Mouse (Mus musculus) liver, adult (tissue): Measurements from ENCODE around the gene Comt.

Experiments used
- GATA4 ChIP-seq: IDR thresholded peaks from 2 replicates; pipeline ENCODE4 v1.6.1; 2014; ENCODE audit warnings: mild to moderate bottlenecking, low read length; ENCODE audit not compliant: insufficient replicate concordance

Comt gene

DNA sequence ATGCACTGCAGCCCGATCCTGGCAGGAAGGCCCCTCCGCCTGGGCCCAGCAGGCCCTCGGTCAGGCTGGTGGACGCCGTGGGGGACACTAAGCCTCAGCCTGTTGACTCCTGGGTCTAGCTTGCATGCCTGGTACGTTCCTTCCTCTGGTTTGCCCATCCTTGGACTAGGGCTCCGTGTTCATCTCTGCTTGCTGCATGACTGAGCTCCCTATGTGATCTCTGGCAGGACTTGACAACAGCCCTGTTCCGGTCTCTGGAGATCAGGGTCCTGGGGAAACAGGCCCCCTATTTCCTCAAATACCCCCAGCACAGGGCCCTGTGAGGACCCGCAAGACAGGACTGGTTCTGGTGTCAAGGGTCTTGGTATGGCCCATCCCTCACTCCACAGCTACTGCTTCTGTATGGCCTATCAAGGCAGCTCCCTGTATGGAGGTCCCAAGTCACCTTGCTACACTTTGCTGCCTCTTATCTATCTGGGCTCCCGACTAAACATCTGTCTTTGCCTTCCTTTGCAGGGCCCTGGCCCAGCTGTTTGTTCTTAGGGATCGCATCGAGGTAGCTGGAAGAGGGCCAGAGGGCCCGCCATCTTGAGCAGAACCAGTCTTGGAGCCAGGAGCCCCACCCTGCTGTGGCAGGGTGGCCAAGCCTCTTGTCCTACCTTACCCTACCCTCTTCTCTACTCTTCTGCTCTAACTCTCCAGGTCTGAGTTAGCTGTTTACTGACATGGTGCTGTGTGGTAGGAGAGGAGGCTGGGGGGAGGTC, 21.4 kb downstream of the Comt start:
- TF ChIP-seq GATA4: no peak

DNA sequence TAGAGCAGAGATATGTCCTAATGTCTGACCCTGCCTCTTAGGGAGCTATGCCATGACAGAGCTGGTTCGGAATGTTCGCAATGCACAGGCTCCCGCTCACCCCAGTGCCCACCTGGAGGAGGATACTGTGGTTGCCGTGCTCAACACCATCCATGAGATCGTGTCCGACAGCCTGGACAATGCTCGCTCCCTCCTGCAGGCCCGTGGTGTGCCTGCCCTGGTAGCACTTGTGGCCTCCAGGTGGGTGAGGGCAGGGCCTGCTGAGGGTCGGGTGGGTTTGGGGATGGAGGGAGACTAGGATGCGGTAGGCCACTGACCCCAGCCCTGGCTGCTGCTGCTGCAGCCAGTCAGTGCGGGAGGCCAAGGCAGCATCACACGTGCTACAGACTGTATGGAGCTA, 23.4 kb downstream of the Comt start:
- no peak for TF ChIP-seq GATA4

DNA sequence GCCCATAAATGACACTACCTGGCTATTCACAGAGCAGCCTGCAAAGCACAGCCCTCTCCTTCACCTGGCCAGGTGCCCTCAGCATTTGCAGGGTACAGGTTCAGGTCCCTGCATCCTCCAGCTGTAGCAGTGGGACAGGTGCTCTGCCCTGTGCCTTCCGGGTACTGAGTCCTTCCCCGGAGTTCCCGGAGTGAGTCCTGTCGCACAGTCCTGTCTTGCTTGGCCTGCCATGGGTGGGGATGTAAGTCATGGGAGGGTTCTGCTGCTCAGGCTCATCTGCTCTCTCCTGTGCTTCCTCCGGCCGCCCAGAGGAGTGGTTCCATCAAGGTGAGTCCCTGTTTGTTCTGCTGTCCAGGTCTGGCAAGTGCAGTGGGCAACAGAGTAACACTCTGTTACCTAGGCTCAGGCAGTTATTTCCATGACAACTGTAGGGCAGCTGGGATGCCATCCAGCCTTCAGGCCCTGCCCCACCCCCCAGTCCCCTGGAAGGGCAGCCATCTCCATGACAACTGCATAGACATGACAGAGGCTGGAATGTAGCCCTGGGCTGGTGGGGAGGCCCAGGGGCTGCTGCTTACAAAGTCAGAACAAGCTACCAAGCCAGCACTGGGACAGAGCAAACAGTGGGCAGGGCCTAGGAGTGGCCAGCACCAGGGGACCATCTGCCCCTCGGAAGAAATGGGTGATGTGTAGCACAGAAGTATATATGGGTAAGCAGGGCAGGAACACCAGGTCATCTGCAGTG, 26.0 kb downstream of the Comt start:
- TF ChIP-seq GATA4: no peak

- no peak for TF ChIP-seq GATA4
Observed at GRCm38 (mm10) chr16:18400028-18400427, 26.6 kb downstream of the Comt start.

GRCm38 (mm10) chr16:18396791-18397621, 29.6 kb downstream of the Comt start:
- TF ChIP-seq GATA4: no peak

DNA sequence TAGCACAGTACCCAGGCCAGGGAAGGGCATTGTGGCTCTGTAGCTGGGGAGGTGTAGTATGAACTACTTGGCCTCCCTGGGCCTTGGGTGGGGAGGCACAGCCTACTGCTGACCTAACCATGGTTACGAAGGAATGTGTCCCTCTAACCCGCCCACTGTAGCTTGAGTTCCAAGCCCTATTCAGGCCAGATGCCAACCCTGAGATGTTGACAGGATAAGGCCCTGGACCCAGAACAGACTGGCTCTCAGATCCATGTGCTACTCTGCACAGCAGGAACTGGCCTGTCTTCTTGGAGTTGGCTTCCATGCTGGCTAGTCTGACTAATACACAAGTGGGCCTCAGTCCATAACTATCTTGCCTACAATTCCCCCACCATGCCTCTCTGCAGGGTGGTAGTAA, 30.5 kb downstream of the Comt start:
- TF ChIP-seq GATA4: no peak

- TF ChIP-seq GATA4: no peak
Observed at GRCm38 (mm10) chr16:18395620-18396036, 31.0 kb downstream of the Comt start.

GRCm38 (mm10) chr16:18394777-18395619, 31.7 kb downstream of the Comt start:
- TF ChIP-seq GATA4: no peak

DNA sequence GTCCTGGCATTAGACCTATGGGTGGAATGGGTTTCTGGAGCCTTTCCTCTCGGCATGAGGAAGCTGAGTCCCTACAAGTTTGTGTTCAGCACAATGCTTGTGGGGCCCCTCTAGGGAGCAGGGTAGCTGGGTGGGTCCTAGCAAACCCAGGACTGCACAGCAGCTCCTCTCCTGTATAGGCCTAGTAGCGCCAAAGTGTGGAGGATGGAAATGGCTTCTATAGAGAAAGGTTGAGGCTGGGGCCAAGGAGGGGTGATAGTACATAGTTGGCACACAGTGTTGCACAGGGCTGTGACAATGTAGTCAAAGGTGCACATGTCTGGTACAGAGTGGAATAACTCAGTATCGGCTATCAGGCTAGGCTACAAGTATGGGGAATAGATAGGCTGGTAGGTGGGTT, 32.6 kb downstream of the Comt start:
- no peak for TF ChIP-seq GATA4

DNA sequence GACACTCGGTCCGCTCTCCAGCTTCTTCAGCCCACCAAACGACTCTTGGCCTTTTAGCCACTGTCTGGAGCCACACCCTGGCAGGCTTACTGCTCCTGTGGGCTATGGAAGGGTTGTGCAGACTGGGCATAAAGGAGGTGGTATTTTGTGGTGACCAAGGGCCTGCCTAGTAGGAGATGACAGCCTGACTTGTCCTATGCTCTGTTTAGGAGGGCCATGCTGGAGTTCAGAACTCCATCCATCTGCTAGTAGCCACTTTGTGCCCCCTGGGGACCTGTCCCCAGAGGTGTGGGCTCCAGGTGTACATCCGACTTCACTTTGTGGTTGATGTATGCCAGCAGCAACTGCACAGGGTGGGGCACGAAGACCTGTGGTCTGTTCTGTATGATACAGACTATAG, 33.1 kb downstream of the Comt start:
- no peak for TF ChIP-seq GATA4

DNA sequence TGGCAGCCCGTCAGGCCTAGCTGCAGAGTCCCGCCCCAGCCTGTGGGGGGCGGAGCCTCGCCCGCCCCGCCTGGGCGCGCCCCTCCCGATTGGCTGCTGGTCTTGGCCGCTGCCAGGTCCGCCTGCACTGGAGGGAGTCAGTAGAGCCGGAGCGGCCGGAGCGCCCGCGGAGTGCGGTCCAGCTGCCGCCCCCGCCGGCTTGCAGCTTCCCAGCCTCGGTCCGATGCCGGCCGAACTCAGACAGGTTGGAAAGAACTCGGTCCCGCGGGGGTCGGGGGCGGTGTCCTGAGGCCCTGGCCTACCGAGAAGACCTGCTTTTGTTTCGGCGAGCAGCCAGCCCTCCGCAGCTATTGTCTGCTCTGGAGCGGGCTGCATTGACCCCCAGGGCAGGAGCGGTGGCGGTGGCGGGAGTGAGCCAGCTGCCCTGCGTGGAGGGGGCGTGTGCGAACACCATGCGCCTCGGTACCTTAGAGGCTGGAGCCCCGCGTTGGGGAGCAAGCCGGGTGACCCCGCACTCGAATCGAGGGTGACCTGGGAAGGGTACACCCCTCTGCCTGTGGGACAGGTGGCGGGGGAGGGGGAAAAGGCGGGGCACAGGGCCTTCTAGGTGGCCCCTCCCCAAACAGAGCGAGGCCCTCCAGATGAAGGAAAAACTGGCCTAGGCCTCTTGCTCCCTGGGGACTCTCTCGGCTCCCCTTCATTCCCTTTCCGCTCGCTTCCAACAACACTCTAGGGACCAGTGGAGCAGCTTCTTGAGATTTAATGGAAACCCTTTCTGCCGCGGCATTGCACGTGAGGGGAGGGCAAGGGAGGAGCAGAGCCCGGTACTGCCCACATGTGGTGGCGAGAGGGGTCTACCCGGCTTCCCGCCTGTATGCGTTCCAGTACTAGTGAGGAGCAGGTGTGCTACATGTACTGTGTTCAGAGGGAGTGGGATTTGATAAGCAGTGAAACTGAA, 33.9 kb downstream of the Comt start:
- TF ChIP-seq GATA4: no peak

DNA sequence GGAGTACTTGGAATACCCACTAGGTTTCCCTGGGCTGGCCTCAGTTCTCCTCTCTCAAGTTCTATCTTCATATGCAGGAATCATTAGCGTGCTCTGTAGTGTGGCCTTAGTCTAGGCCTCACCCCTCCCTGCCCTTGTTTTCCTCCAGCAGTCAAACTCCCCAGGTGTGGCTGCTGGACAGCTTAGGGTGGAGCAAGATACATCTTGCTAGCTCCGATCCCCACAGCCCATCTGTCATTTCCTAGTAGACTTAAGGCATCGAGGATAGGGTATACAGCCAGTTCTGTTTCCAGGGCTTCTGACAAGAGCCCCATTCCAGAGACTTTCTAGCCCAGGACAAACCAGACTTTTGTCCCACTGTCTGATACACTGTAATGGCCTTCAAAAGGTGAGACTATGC, 34.9 kb downstream of the Comt start:
- TF ChIP-seq GATA4: no peak

DNA sequence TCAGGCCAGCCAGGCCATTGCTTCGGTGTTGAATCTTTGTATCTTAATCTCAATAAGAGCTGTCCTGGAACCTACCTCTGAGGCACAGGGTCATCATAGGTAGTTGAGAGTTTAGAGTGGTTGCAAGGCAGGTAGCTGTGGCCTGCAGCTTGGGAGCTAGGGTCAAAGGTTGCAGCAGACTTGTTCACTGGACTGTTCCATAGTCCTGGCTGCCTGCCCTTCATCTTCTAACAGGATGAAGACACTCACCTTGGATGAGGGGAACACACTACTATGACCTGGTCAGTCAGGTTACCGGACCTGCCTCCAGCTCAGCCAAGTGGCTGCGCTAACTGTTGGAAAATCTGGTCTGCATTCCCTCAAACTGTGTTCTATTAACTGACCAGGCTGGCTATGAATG, 35.5 kb downstream of the Comt start:
- TF ChIP-seq GATA4: no peak

- TF ChIP-seq GATA4: no peak
Observed at GRCm38 (mm10) chr16:18390399-18390798, 36.3 kb downstream of the Comt start.
